Mouse (Mus musculus): ENCODE data around the gene Ms4a6b. TPM values are rescaled to one million over a fixed set of nuclear protein-coding genes. Genes with fewer than 3 reads are reported as not detected.

The Ms4a6b gene
- 1,105 TPM for polyA plus RNA-seq (2017; shearing (Covaris generic))

DNA sequence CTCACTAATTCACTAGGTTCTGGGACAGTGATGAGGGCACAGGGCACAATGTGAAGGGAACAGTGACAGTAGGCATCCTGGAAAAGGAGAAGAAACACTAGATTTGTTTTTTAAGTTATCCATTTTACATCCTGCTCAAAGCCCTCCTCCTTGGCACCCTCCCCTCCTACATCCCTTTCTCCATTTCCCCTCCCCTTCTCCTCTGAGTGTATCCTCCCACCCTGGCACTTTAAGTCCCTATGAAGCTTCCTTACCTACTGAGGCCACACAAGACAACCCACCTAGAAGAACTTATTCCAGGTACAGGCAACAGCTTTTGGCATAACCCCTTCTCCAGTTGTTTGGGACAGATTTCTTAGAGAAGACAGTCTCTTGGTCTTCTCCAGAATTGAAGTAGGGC, at the start of gene Ms4a6b:
TSS of gene Ms4a6b (plus strand) at position 267 of the 400 bp plus-strand sequence.

DNA sequence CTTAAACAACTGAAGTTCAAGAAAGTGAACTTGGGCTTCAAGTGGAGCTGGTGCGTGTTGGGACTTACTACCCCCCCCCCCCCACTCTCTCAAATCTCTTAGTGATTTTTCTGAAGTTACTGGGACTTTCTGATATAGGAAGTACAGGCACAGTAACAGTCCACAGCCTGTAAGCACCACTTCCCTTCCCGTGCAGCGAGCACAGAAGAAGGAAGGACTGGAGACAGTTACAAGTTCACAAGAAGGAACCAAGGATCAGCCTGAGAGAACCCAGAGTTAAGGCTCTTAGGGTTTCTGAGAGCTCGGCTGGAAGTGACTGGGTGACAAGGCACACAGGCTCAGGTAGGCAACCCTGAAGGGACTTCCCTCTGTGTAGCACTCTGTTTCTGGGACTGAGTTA, 47.1 kb upstream of the Ms4a6b start, which contains the start of gene Ms4a6c:
TSS of gene Ms4a6c (plus strand) at position 152 of the 400 bp plus-strand sequence.

DNA sequence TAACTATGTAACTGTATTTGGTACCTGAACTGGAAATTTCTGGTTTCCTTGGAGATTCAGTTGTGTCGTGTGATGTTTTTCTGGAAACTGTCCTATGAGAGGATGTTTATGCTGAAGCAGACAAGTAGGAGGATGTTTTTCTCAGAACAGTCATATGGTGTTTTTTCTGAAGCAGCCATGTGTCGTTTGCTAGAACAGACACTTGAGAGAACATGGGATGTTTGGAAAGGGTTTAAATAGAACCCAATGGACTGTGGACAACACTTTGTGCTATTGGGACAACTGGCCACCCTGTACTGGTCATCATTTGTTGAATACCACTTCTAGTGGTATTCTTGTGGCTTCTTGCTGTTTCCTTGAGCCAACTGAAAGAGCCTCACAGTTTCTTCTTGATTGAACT, 30.6 kb upstream of the Ms4a6b start, which contains the start of gene Gm8369:
TSS of gene Gm8369 (plus strand) at position 193 of the 400 bp plus-strand sequence.

DNA sequence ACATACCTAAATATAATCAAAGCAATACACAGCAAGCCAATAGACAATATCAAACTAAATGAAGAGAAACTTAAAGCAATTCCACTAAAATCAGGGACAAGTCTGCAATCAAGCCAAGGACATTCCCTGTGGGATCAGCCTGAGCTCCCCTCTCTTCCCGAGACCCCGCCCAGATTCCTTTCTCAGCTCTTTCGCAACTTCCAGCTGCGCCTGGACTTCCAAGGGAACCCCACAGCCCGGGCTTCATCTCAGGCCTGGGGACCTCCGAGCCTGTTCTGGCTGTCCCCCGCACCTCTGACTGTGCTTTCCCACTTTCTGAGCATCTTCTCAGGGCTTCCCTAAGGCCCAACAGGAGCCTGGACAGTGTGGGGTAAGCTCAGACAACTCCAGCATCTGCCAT, 20.3 kb downstream of the Ms4a6b start, which contains the start of gene Ms4a4d:
TSS of gene Ms4a4d (plus strand) at position 209 of the 400 bp plus-strand sequence.

Other genes with a start within 250 kb of the Ms4a6b start
- gene Ms4a5, start 232.6 kb upstream of the Ms4a6b start, polyA plus RNA-seq (2017; shearing (Covaris generic)): not detected
- not detected for gene Ms4a14, start 202.1 kb upstream of the Ms4a6b start, polyA plus RNA-seq (2017; shearing (Covaris generic))
- 0.21 TPM for gene Ms4a7, start 180.4 kb upstream of the Ms4a6b start, polyA plus RNA-seq (2017; shearing (Covaris generic))
- gene Ms4a4a, start 141.0 kb upstream of the Ms4a6b start, polyA plus RNA-seq (2017; shearing (Covaris generic)): 2.8 TPM
- gene Ms4a4c, start 111.7 kb upstream of the Ms4a6b start, polyA plus RNA-seq (2017; shearing (Covaris generic)): 100 TPM
- 3,877 TPM for gene Ms4a4b, start 73.0 kb upstream of the Ms4a6b start, polyA plus RNA-seq (2017; shearing (Covaris generic))
- 18.1 TPM for gene Ms4a6c, start 47.1 kb upstream of the Ms4a6b start, polyA plus RNA-seq (2017; shearing (Covaris generic))
- gene Gm8369, start 30.6 kb upstream of the Ms4a6b start, polyA plus RNA-seq (2017; shearing (Covaris generic)): 394 TPM
- gene Ms4a4d, start 20.3 kb downstream of the Ms4a6b start, polyA plus RNA-seq (2017; shearing (Covaris generic)): 3.6 TPM
- gene Ms4a6d, start 88.3 kb downstream of the Ms4a6b start, polyA plus RNA-seq (2017; shearing (Covaris generic)): 11.4 TPM
- gene Ms4a2, start 107.2 kb downstream of the Ms4a6b start, polyA plus RNA-seq (2017; shearing (Covaris generic)): 0.11 TPM
- gene Ms4a3, start 124.3 kb downstream of the Ms4a6b start, polyA plus RNA-seq (2017; shearing (Covaris generic)): not detected
- gene Oosp2, start 144.0 kb downstream of the Ms4a6b start, polyA plus RNA-seq (2017; shearing (Covaris generic)): not detected
- 0.53 TPM for gene Oosp1, start 174.6 kb downstream of the Ms4a6b start, polyA plus RNA-seq (2017; shearing (Covaris generic))
- gene Oosp3, start 180.5 kb downstream of the Ms4a6b start, polyA plus RNA-seq (2017; shearing (Covaris generic)): not detected
- not detected for gene Gif, start 231.0 kb downstream of the Ms4a6b start, polyA plus RNA-seq (2017; shearing (Covaris generic))

Measured in CD4-positive, CD25-positive, alpha-beta regulatory T cell, adult 9 weeks (primary cell).